Mouse (Mus musculus) spleen, adult 12 weeks (tissue): ENCODE data around the gene Nova2.

Source experiments
- DNase-seq: peaks from one replicate; pipeline ENCODE4 v3.0.0; 2022; ENCODE audit warnings: low spot score

Nova2 gene

GRCm38 (mm10) chr7:18924321-18924720 is 1.4 kb upstream of the Nova2 start:
- no peak for DNase-seq

- no peak for DNase-seq
Observed at GRCm38 (mm10) chr7:18926041-18926790, 528 bp downstream of the Nova2 start.

GRCm38 (mm10) chr7:18926911-18927310 is 1.2 kb downstream of the Nova2 start:
- DNase-seq, result no peak

GRCm38 (mm10) chr7:18927759-18928158 is 2.1 kb downstream of the Nova2 start:
- DNase-seq, result no peak

- no peak for DNase-seq
Observed at GRCm38 (mm10) chr7:18942376-18942775, 16.7 kb downstream of the Nova2 start.

- DNase-seq, result no peak
Observed at GRCm38 (mm10) chr7:18942815-18943214, 17.1 kb downstream of the Nova2 start.

- no peak for DNase-seq
Observed at GRCm38 (mm10) chr7:18948151-18948550, 22.5 kb downstream of the Nova2 start.

GRCm38 (mm10) chr7:18949781-18950522 is 24.3 kb downstream of the Nova2 start:
- DNase-seq, result no peak

GRCm38 (mm10) chr7:18950523-18951315 is 25.0 kb downstream of the Nova2 start:
- no peak for DNase-seq

- DNase-seq, result no peak
Observed at GRCm38 (mm10) chr7:18951397-18951796, 25.7 kb downstream of the Nova2 start.

- no peak for DNase-seq
Observed at GRCm38 (mm10) chr7:18957569-18958383, 32.1 kb downstream of the Nova2 start.

- no peak for DNase-seq
Observed at GRCm38 (mm10) chr7:18958384-18958766, 32.7 kb downstream of the Nova2 start.

- no peak for DNase-seq
Observed at GRCm38 (mm10) chr7:18959446-18959845, 33.8 kb downstream of the Nova2 start.

GRCm38 (mm10) chr7:18962171-18962792 is 36.6 kb downstream of the Nova2 start:
- no peak for DNase-seq

- DNase-seq, result no peak
Observed at GRCm38 (mm10) chr7:18962795-18963194, 37.1 kb downstream of the Nova2 start.

- DNase-seq, result no peak
Observed at GRCm38 (mm10) chr7:18963294-18963843, 37.7 kb downstream of the Nova2 start.

- DNase-seq, result no peak
Observed at GRCm38 (mm10) chr7:18965312-18965711, 39.6 kb downstream of the Nova2 start.

GRCm38 (mm10) chr7:18967603-18968002 is 41.9 kb downstream of the Nova2 start:
- DNase-seq, result no peak

GRCm38 (mm10) chr7:18970956-18971355 is 45.3 kb downstream of the Nova2 start:
- no peak for DNase-seq

GRCm38 (mm10) chr7:18978381-18978780 is 52.7 kb downstream of the Nova2 start:
- DNase-seq, result no peak

GRCm38 (mm10) chr7:18986503-18986902 is 60.8 kb downstream of the Nova2 start:
- DNase-seq, result peak; percentile 30
